Mouse (Mus musculus): ENCODE measurements at regions not wholly inside any gene's neighbourhood (a gene's known extent, or its start where the extent isn't known, plus 50 kb on each side); places are given as distances from the start of the nearest gene placed in this dataset.

GRCm38 (mm10) chr3:41167476-41167875, 84.6 kb upstream of the Pgrmc2 start:
- dilution Hi-C loops (cut with MboI; ENCODE audit: extremely low pct_ligation_motif_present, extremely low pct_unique_long_range_greater_than_20kb, low sequenced_read_pairs): no loop called here
- H3K9ac ChIP-seq (ENCODE audit: insufficient read depth, low read depth): no peak overlapping the region
- no peak overlapping the region for H3K4me2 ChIP-seq (ENCODE audit: insufficient read depth, low read depth, poor library complexity, severe bottlenecking)
- H3K27me3 ChIP-seq (replicated peaks): no peaks in the 10 kb centered on the region
- H3K9me3 ChIP-seq (replicated peaks; ENCODE audit: low read length): peaks cover 2% of the 10 kb centered on the region
- H3K4me3 ChIP-seq (replicated peaks in 1 of 3; ENCODE audit: low read depth in 2 of 3, low read length in 2 of 3, poor library complexity in 1 of 3): no peak overlapping the region
- in situ Hi-C loops (cut with MboI; ENCODE audit: low pct_ligation_motif_present, low pct_unique_long_range_greater_than_20kb, low sequenced_read_pairs): no loop called here
- DNase-seq (ENCODE audit: extremely low read depth): no peak
- H3K36me3 ChIP-seq (replicated peaks in 1 of 2; ENCODE audit: control insufficient read depth in 1 of 2, insufficient read depth in 1 of 2, low read length in 1 of 2): no peaks in the 10 kb centered on the region
- no peaks in the 10 kb centered on the region for H3K4me1 ChIP-seq (ENCODE audit: control insufficient read depth in 1 of 2, insufficient read depth in 2 of 2)
- no peaks in the 10 kb centered on the region for H3K79me2 ChIP-seq (replicated peaks; ENCODE audit: control insufficient read depth, extremely low read depth, insufficient read depth, poor library complexity, severe bottlenecking)
- TF ChIP-seq RCOR1 (conservative IDR thresholded peaks at IDR 0.05; ENCODE audit: low read depth, low read length): no peak
- TF ChIP-seq GABPA (IDR thresholded peaks at IDR 0.05; ENCODE audit: insufficient replicate concordance, low read depth, low read length): no peak
- no peak for TF ChIP-seq MXI1 (IDR thresholded peaks at IDR 0.05; ENCODE audit: low read depth, low read length)
- TF ChIP-seq CTCF (conservative IDR thresholded peaks at IDR 0.05 in 1 of 2, IDR thresholded peaks at IDR 0.05 in 1 of 2; ENCODE audit: low read depth in 2 of 2, low read length in 2 of 2): no peak
- no peak for TF ChIP-seq MAFK (IDR thresholded peaks at IDR 0.05; ENCODE audit: insufficient replicate concordance, low read length)
- TF ChIP-seq E2F4 (IDR thresholded peaks at IDR 0.05; ENCODE audit: insufficient replicate concordance, low read depth, low read length): no peak
- no peak for TF ChIP-seq HCFC1 (IDR thresholded peaks at IDR 0.05; ENCODE audit: low read depth, low read length)
- no peak for TF ChIP-seq NELFE (IDR thresholded peaks at IDR 0.05; ENCODE audit: low read depth, low read length)
- TF ChIP-seq POLR2AphosphoS2 (IDR thresholded peaks at IDR 0.05; ENCODE audit: low read depth, low read length): no peak
- no peak for TF ChIP-seq POLR2A (IDR thresholded peaks at IDR 0.05; ENCODE audit: low read depth, low read length)
- no peak for TF ChIP-seq TBP (conservative IDR thresholded peaks at IDR 0.05; ENCODE audit: low read depth, low read length)
- H3K27ac ChIP-seq (ENCODE audit: insufficient read depth, low read depth): no peak overlapping the region

GRCm38 (mm10) chr3:41164736-41165135, 81.9 kb upstream of the Pgrmc2 start:
- Histone ChIP-seq H3K36me3 (replicated peaks in 1 of 2; ENCODE audit: control insufficient read depth in 1 of 2, insufficient read depth in 1 of 2, low read length in 1 of 2) (no peaks in the 10 kb centered on the region), H3K9ac (ENCODE audit: insufficient read depth, low read depth) (no peak overlapping the region), H3K27ac (ENCODE audit: insufficient read depth, low read depth) (no peak overlapping the region), H3K4me1 (ENCODE audit: control insufficient read depth in 1 of 2, insufficient read depth in 2 of 2) (no peaks in the 10 kb centered on the region), H3K27me3 (replicated peaks) (no peaks in the 10 kb centered on the region), H3K9me3 (replicated peaks; ENCODE audit: low read length) (peaks cover 2% of the 10 kb centered on the region), H3K4me2 (ENCODE audit: insufficient read depth, low read depth, poor library complexity, severe bottlenecking) (no peak overlapping the region), H3K79me2 (replicated peaks; ENCODE audit: control insufficient read depth, extremely low read depth, insufficient read depth, poor library complexity, severe bottlenecking) (no peaks in the 10 kb centered on the region), H3K4me3 (replicated peaks in 1 of 3; ENCODE audit: low read depth in 2 of 3, low read length in 2 of 3, poor library complexity in 1 of 3) (no peak overlapping the region)
- TF ChIP-seq SIN3A (IDR thresholded peaks at IDR 0.05; ENCODE audit: low read length) (no peak), CHD2 (IDR thresholded peaks at IDR 0.05; ENCODE audit: low read length) (no peak), RAD21 (IDR thresholded peaks at IDR 0.05; ENCODE audit: low read depth, low read length) (no peak), JUND (conservative IDR thresholded peaks at IDR 0.05; ENCODE audit: low read depth, low read length) (no peak), TBP (conservative IDR thresholded peaks at IDR 0.05; ENCODE audit: low read depth, low read length) (no peak)
- in situ Hi-C loops (cut with MboI; ENCODE audit: low pct_ligation_motif_present, low pct_unique_long_range_greater_than_20kb, low sequenced_read_pairs): no loop called here
- dilution Hi-C loops (cut with MboI; ENCODE audit: extremely low pct_ligation_motif_present, extremely low pct_unique_long_range_greater_than_20kb, low sequenced_read_pairs): no loop called here
- DNase-seq (ENCODE audit: extremely low read depth): no peak

- H3K4me3 ChIP-seq (replicated peaks in 1 of 3; ENCODE audit: low read depth in 2 of 3, low read length in 2 of 3, poor library complexity in 1 of 3): no peak overlapping the region
- H3K36me3 ChIP-seq (replicated peaks in 1 of 2; ENCODE audit: control insufficient read depth in 1 of 2, insufficient read depth in 1 of 2, low read length in 1 of 2): no peaks in the 10 kb centered on the region
- no peaks in the 10 kb centered on the region for H3K4me1 ChIP-seq (ENCODE audit: control insufficient read depth in 1 of 2, insufficient read depth in 2 of 2)
- H3K9me3 ChIP-seq (replicated peaks; ENCODE audit: low read length): peaks cover 2% of the 10 kb centered on the region
- dilution Hi-C loops (cut with MboI; ENCODE audit: extremely low pct_ligation_motif_present, extremely low pct_unique_long_range_greater_than_20kb, low sequenced_read_pairs): no loop called here
- DNase-seq (ENCODE audit: extremely low read depth): no peak
- no peaks in the 10 kb centered on the region for H3K27me3 ChIP-seq (replicated peaks)
- in situ Hi-C loops (cut with MboI; ENCODE audit: low pct_ligation_motif_present, low pct_unique_long_range_greater_than_20kb, low sequenced_read_pairs): no loop called here
- no peak overlapping the region for H3K27ac ChIP-seq (ENCODE audit: insufficient read depth, low read depth)
- H3K79me2 ChIP-seq (replicated peaks; ENCODE audit: control insufficient read depth, extremely low read depth, insufficient read depth, poor library complexity, severe bottlenecking): no peaks in the 10 kb centered on the region
- no peak overlapping the region for H3K9ac ChIP-seq (ENCODE audit: insufficient read depth, low read depth)
- TF ChIP-seq BHLHE40 (IDR thresholded peaks at IDR 0.05; ENCODE audit: low read depth, low read length): no peak
- no peak for TF ChIP-seq MEF2A (IDR thresholded peaks at IDR 0.05; ENCODE audit: borderline replicate concordance, low read depth, low read length)
- TF ChIP-seq CHD1 (IDR thresholded peaks at IDR 0.05; ENCODE audit: low read depth, low read length): no peak
- no peak for TF ChIP-seq MAX (IDR thresholded peaks at IDR 0.05; ENCODE audit: low read length)
- no peak for TF ChIP-seq MXI1 (IDR thresholded peaks at IDR 0.05; ENCODE audit: low read depth, low read length)
- no peak for TF ChIP-seq IRF4 (IDR thresholded peaks at IDR 0.05; ENCODE audit: low read depth, low read length)
- H3K4me2 ChIP-seq (ENCODE audit: insufficient read depth, low read depth, poor library complexity, severe bottlenecking): no peak overlapping the region
Measured at GRCm38 (mm10) chr3:41163767-41164166, 80.9 kb upstream of the Pgrmc2 start.

Measured in CH12.LX (cell line).